Mouse (Mus musculus): ENCODE data around the gene Vasp. TPM values are rescaled to one million over a fixed set of nuclear protein-coding genes. Genes with fewer than 3 reads are reported as not detected.
"Not testable (repeated sequence)": the region's sequence is repeated elsewhere in the genome, so short reads cannot be mapped to it uniquely, and the experiment has no call there.

The Vasp gene
- polyA plus RNA-seq, 1 experiment from 2014 or later: 69.3 TPM

DNA sequence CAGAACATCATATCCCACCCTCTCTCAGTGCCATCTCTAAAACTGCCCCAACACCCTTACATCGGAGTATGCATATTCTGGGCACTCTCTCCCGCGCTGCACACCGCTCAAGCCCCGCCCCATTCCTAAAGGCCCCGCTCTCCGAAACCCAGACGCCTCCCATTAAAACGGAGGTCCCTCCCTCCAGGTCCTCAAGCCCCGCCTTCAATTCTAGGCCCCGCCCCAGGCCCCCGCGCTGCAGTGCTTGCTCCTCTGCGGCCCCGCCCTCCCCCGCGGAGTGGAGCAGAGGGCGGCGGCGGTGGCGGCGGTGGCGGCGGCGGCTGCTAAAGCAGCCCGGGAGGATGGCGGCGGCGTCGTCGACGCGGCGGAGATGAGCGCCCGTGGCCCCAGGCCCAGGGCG lies 10.8 kb upstream of the Vasp start, which contains the start of gene Rtn2:
Gene Rtn2 (plus strand): TSS at position 240 of the 400 bp plus-strand sequence.
- Histone ChIP-seq H3K4me2 (replicated peaks) (peak within 1 kb of the TSS; percentile 90), H3K4me1 (peaks cover 11% of the 10 kb centered on the region; the same call in 1 of the 2 replicates), H3K9me3 (no peaks in the 10 kb centered on the region), H3K27ac (peak within 1 kb of the TSS; percentile 54; the same call in 1 of the 2 replicates), H3K36me3 (no peaks in the 10 kb centered on the region), H3K27me3 (peaks cover 62% of the 10 kb centered on the region), H3K9ac (peak within 1 kb of the TSS; percentile 48), H3K4me3 (peak within 1 kb of the TSS; percentile 53)
- ATAC-seq (ENCODE audit: insufficient number of reproducible peaks, insufficient read depth, low FRiP score, low TSS enrichment): peak; percentile 57; the same call in 1 of the 2 replicates
- 1% methylated on average over 37 of the region's 37 CpGs for WGBS

DNA sequence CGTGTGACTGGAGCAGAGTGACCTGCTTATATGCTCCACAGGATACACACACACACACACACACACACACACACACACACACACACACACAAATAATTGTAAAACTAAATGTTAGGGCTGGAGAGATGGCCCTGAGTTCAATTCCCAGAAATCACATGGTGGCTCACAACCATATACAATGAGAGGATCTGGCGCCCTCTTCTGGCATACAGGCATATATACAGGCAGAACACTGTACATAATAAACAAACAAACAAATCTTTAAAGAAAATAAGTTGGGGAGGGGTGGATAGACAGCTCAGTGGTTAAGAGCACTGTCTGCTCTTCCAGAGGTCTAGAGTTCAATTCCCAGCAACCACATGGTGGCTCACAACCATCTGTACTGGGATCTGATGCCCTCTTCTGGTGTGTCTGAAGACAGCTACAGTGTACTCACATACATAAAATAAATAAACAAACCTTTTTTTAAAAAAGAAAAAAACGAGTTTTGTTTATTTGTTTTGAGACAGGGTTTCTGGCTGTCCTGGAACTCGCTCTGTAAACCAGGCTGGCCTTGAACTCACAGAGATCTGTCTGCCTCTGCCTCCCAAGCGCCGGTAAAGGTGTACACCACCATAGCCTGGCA lies 10.2 kb upstream of the Vasp start:
- H3K4me2 ChIP-seq (replicated peaks): peak overlapping the region; percentile 90
- not testable (repeated sequence) for H3K9me3 ChIP-seq; H3K27ac ChIP-seq; ATAC-seq (ENCODE audit: insufficient number of reproducible peaks, insufficient read depth, low FRiP score, low TSS enrichment); H3K36me3 ChIP-seq; H3K9ac ChIP-seq
- peaks cover 11% of the 10 kb centered on the region; the same call in 1 of the 2 replicates for H3K4me1 ChIP-seq
- 35% methylated on average over 6 of the region's 6 CpGs for WGBS
- H3K27me3 ChIP-seq: peaks cover 65% of the 10 kb centered on the region
- H3K4me3 ChIP-seq: 0 out of 2 replicates have a peak overlapping the region, but pooled peaks have one; percentile 53

DNA sequence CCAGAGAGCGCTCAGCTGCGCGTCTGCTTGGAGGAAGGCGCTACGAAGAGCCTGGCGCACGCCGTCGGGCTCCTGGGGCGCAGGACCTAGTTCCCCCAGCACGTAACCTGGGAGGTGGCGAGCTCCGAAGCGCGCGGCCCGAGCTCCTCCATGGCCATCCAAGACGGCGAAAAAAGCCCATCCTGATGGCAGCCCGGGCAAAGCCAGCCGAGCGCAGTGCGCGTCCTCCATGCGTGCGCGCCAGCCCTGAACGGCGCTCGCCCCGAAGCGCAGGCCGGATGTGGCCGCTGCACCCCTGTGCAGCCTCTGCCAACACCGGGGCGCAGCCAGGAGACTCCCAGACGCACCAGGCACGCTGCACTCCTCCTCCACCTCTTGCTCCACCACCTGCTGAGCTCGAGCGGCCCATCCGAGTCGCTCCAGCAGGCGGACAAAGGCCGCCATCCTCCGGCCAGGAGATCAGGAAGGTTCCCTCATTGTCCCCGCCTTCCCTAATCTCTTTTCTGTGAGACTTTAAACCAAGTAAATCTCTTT lies 8.0 kb upstream of the Vasp start, which contains the start of gene Ppm1n:
Gene Ppm1n (minus strand): TSS at position 484 of the 534 bp plus-strand sequence.
- H3K9ac ChIP-seq: no peak within 1 kb of the TSS

DNA sequence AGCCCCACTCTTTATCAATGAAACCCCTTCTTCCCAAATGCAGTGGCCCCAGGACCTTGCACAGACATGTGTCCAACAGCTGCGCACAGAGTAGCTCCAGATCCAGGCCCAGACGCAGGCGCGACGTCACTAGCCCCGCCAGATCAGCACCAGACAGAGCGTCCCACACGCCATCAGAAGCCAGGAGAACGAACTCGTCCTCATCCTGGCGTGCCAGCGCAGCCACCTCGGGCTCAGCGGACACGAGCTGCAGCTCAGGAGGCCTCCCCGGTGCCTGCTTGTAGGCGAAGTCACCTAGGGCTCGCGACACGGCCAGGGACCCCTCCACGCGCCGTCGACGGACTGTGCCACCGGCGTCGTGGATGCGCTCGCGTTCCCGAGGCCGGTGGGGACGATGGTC lies 7.4 kb upstream of the Vasp start:
- no peak for ATAC-seq (ENCODE audit: insufficient number of reproducible peaks, insufficient read depth, low FRiP score, low TSS enrichment)
- WGBS: 3% methylated on average over 34 of the region's 34 CpGs
- Histone ChIP-seq H3K4me1 (peaks cover 11% of the 10 kb centered on the region; the same call in 1 of the 2 replicates), H3K27ac (no peak overlapping the region), H3K4me3 (peak overlapping the region; percentile 23), H3K9ac (no peak overlapping the region), H3K9me3 (no peaks in the 10 kb centered on the region), H3K36me3 (no peaks in the 10 kb centered on the region), H3K4me2 (replicated peaks) (peak overlapping the region; percentile 41), H3K27me3 (peaks cover 62% of the 10 kb centered on the region)

More for the DNA sequence above, 8.0 kb upstream of the Vasp start, which contains the start of gene Ppm1n:
- Histone ChIP-seq H3K27me3 (peaks cover 65% of the 10 kb centered on the region), H3K4me3 (peak within 1 kb of the TSS; percentile 23), H3K36me3 (no peaks in the 10 kb centered on the region), H3K4me1 (peaks cover 11% of the 10 kb centered on the region; the same call in 1 of the 2 replicates), H3K27ac (no peak within 1 kb of the TSS), H3K4me2 (replicated peaks) (peak within 1 kb of the TSS; percentile 41), H3K9me3 (no peaks in the 10 kb centered on the region)
- under 1% methylated on average over 46 of the region's 46 CpGs for WGBS
- ATAC-seq (ENCODE audit: insufficient number of reproducible peaks, insufficient read depth, low FRiP score, low TSS enrichment): no peak

DNA sequence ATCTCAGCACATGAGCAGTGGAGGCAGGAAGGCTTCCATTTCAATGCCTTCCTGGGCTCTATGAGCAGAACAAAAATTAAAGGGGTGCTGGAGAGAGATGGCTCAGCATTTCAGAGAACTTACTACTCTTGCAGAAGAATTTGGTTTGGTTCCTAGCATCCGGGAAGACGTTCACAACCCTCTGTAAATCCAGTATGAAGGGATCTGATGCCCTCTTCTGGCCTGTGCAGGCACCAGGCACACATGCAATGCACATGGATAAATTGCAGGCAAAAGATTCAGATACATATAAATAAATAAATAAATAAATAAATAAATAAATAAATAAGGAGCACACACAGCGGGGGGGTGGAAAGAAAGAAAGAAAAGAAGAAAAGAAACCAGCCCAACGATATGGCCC lies 4.6 kb upstream of the Vasp start:
- no peak for ATAC-seq (ENCODE audit: insufficient number of reproducible peaks, insufficient read depth, low FRiP score, low TSS enrichment)
- H3K27me3 ChIP-seq: peaks cover 42% of the 10 kb centered on the region
- no peaks in the 10 kb centered on the region; the same call in 1 of the 2 replicates for H3K4me1 ChIP-seq
- no peak overlapping the region for H3K4me3 ChIP-seq
- no peak overlapping the region for H3K27ac ChIP-seq
- WGBS: 45% methylated on average over 4 of the region's 4 CpGs
- no peak overlapping the region for H3K9ac ChIP-seq
- H3K36me3 ChIP-seq: no peaks in the 10 kb centered on the region
- no peaks in the 10 kb centered on the region for H3K9me3 ChIP-seq
- H3K4me2 ChIP-seq (replicated peaks): no peak overlapping the region

DNA sequence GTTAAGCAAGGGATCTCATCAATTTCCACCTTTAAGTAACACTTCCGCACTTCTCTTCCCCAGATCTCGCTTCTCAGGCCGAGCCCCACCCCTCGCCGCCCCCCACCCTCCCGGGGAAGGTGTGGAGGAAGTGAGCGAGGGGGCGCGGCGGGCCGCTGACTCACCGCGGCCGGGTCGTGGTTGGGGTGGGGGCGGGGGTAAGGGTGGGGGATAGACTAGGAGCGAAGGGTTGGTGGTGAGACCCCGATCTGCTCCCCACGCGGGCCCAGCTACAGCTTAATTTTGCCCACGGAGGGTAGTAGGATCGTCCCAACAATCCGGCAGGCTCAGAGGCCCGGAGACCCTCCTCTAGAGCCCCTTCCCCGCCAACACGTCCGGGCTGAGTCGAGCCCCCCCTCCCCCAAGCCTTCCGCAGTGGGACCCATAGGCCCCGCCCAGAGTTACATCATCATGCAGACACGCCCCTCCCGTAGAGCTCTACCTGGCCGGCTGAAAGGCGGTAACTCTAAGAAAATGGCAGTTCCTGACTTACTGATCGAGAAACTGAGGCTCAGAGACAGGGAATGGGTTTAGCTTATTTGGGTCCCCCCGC lies 652 bp upstream of the Vasp start:
- peak; percentile 65 for ATAC-seq (ENCODE audit: insufficient number of reproducible peaks, insufficient read depth, low FRiP score, low TSS enrichment)
- Histone ChIP-seq H3K36me3 (0 out of 2 replicates have a peak, but pooled peaks cover 4% of the 10 kb centered on the region), H3K27me3 (0 out of 2 replicates have a peak, but pooled peaks cover 4% of the 10 kb centered on the region), H3K4me2 (replicated peaks) (peak overlapping the region; percentile 99), H3K9me3 (no peaks in the 10 kb centered on the region), H3K4me3 (peak overlapping the region; percentile 93), H3K9ac (peak overlapping the region; percentile 87), H3K4me1 (peaks cover 19% of the 10 kb centered on the region), H3K27ac (peak overlapping the region; percentile 93)
- under 1% methylated on average over 35 of the region's 36 CpGs for WGBS

DNA sequence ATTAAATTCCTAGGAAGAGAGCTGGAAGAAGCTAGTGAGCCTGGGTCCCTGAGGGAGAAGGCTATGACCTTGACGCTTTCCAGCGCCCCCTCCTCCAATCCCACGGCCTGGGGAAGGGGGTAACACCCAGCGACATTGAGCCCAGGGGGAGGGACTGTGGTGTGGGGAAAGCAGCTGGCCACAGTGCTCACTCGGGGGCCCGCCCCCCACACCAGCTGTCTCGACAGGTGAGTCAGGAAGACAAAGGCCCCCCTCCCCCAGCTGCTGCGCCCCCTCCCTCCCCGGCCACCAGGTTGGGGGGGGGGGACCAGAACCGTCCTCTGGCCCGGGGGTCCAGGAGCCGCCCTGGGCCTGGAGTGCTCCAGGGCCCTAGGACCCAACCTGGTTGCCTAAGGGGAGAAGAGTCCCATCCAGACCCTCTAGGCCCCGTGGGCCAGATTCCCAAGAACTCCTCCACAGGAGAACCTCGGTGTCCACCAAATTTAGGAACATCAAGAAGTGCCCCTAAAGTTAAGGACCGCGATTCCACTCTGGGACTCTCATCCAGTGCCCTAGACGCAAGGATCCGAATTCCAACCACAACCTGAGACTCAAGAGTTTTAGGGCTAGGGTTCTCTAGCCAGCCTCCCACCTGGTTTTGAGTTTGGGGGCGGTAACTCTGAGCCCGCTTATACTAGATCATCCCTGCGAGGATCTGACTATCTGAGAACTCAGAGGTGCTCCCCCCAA lies 944 bp downstream of the Vasp start:
- Histone ChIP-seq H3K4me3 (peak overlapping the region; percentile 93), H3K4me1 (peaks cover 19% of the 10 kb centered on the region), H3K27me3 (no peaks in the 10 kb centered on the region), H3K4me2 (replicated peaks) (peak overlapping the region; percentile 99), H3K9ac (peak overlapping the region; percentile 87), H3K27ac (peak overlapping the region; percentile 93), H3K9me3 (no peaks in the 10 kb centered on the region), H3K36me3 (0 out of 2 replicates have a peak, but pooled peaks cover 5% of the 10 kb centered on the region)
- no peak for ATAC-seq (ENCODE audit: insufficient number of reproducible peaks, insufficient read depth, low FRiP score, low TSS enrichment)
- 0% methylated on average over 19 of the region's 21 CpGs for whole genome bisulfite sequencing

DNA sequence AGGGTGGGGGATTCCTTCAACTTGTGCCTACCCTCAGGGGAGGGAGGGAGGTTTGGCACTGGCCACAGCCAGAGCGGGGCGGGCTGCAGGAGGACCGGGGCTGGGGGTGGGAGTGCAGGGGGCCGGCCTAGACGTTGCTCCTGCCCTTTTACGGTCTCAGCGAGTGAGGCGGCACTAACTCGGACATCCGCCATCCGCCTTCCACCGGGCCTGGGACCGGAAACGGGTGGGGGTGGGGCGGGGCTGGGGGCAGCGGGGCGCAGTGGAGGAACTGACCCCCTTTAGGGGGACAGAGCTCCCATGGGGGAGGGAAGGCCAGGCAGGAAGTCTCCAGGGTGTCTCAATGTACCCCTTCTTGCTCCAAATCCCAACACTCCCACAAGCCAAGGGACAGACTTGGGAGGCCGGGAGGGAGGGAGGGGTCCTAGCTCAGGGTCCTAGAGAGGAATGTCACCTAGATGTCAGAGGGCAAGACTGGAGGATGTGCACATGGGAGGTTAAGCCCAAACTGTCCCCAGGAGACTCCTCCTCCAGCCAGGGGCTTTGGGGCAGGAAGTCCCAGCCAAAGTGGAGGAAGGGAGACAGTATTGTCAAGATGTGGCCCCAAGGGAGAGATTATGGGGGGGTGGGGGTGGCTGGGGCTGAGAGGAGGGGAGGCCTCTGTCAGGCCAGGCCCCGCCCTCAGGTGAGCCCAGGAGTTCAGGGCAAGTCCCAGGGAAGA lies 1.7 kb downstream of the Vasp start:
- no peaks in the 10 kb centered on the region for H3K27me3 ChIP-seq
- peak overlapping the region; percentile 93 for H3K27ac ChIP-seq
- H3K36me3 ChIP-seq: peaks cover 11% of the 10 kb centered on the region; the same call in 1 of the 2 replicates
- ATAC-seq (ENCODE audit: insufficient number of reproducible peaks, insufficient read depth, low FRiP score, low TSS enrichment): 0 out of 2 replicates have a peak, but pooled peaks have one; percentile 36
- peak overlapping the region; percentile 93 for H3K4me3 ChIP-seq
- peak overlapping the region; percentile 87 for H3K9ac ChIP-seq
- peaks cover 19% of the 10 kb centered on the region for H3K4me1 ChIP-seq
- WGBS: 1% methylated on average over 17 of the region's 19 CpGs
- peak overlapping the region; percentile 99 for H3K4me2 ChIP-seq (replicated peaks)
- H3K9me3 ChIP-seq: no peaks in the 10 kb centered on the region

DNA sequence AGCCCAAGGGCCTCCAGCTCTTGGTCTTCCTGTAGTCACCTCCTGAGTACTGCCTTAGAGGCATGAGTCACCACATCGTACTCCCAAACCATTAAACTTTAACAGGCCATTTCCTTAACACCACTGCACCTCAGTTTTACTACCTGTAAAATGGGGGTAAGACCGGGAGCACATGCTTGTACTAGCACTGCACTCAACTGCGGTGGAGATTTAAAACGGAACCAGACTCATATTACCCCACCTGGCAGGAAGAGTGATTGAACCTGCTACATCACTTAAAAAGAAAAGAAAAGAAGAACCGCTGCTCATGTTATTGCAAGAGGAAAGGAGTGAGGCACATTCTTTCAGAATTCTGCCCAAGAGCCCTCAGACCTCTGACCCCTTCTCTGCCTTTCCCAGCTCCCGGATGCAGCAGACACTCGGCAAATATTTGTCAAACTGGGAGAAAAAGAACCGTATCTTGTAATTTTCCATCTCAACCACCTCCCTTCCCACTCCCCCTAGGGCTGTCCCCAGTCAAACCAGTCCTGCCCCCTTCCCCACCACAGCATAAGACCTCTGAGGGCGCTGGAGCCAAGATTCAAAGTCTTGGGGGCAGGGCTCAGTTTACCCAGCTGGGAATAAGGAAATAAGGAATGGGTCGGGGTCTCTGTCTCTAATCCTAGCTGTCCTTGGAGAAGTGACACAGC lies 2.5 kb downstream of the Vasp start:
- Histone ChIP-seq H3K4me3 (peak overlapping the region; percentile 93), H3K27ac (peak overlapping the region; percentile 93), H3K4me2 (replicated peaks) (peak overlapping the region; percentile 99), H3K9me3 (no peaks in the 10 kb centered on the region), H3K4me1 (peaks cover 19% of the 10 kb centered on the region), H3K27me3 (no peaks in the 10 kb centered on the region), H3K9ac (peak overlapping the region; percentile 87), H3K36me3 (peaks cover 19% of the 10 kb centered on the region)
- WGBS: 29% methylated on average over 10 of the region's 10 CpGs
- no peak for ATAC-seq (ENCODE audit: insufficient number of reproducible peaks, insufficient read depth, low FRiP score, low TSS enrichment)

DNA sequence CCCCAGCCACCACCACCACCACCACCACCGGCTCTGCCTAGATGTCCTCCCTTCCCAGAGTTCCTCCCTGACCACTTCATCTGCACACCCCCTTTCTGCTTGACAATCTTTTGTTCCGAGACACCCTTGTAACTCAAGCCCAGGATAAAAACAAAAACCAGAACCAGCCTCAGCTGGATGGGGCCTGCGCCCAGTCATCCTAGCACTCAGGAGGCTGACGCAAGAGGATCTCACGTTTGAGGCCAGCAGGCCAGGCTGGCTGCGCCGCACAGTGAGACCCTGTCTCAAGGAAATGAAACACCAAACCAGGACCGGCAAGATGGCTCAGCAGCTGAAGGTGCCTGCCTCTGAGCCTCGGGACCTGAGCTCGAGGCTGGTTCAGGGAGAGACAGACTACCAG lies 4.6 kb downstream of the Vasp start:
- WGBS: 64% methylated on average over 10 of the region's 10 CpGs
- Histone ChIP-seq H3K4me2 (replicated peaks) (no peak overlapping the region), H3K4me3 (no peak overlapping the region), H3K9ac (no peak overlapping the region), H3K27ac (no peak overlapping the region), H3K9me3 (no peaks in the 10 kb centered on the region), H3K36me3 (peaks cover 39% of the 10 kb centered on the region), H3K27me3 (no peaks in the 10 kb centered on the region), H3K4me1 (peaks cover 19% of the 10 kb centered on the region)
- ATAC-seq (ENCODE audit: insufficient number of reproducible peaks, insufficient read depth, low FRiP score, low TSS enrichment): no peak
